Mouse (Mus musculus) lung, adult 18-20 months (tissue): Measurements from ENCODE around the gene B4galt5.

Source experiments
- DNase-seq, 2 experiments: peaks; one replicate each; pipeline ENCODE4 v3.0.0; 2022; ENCODE audit warnings: mixed read lengths in 2 of 2

The B4galt5 gene

GRCm38 (mm10) chr2:167250003-167250735 is 98.8 kb downstream of the B4galt5 start:
- no peak for DNase-seq

GRCm38 (mm10) chr2:167249591-167249990 is 99.4 kb downstream of the B4galt5 start:
- peak; percentile 45 to 66 for DNase-seq
